Mouse (Mus musculus) midbrain, embryonic 12.5 days (tissue): ENCODE measurements around the gene Nt5c2. TPM values are rescaled to one million over a fixed set of nuclear protein-coding genes. Genes with fewer than 3 reads are reported as not detected.

ENCODE experiments used
- ATAC-seq: fragments of 200-750 bp; cut with Nextera tagmentation; 2 replicates; pipeline ENCODE4 v1.8.0; 2017; ENCODE audit warnings: low read depth, moderate TSS enrichment, moderate library complexity; ENCODE audit not compliant: low FRiP score
- H3K27ac ChIP-seq: fragments of 300-500 bp; sonication (generic); replicated peaks from 2 replicates; pipeline ENCODE4 v1.5.1; 2016; ENCODE audit warnings: mild to moderate bottlenecking
- H3K27me3 ChIP-seq: fragments of 300-500 bp; sonication (generic); 2 replicates; pipeline ENCODE4 v1.6.1; 2016; ENCODE audit warnings: mild to moderate bottlenecking
- H3K36me3 ChIP-seq: fragments of 300-500 bp; sonication (generic); 2 replicates; pipeline ENCODE4 v1.6.1; 2016
- H3K4me1 ChIP-seq: fragments of 300-500 bp; sonication (generic); 2 replicates; pipeline ENCODE4 v1.6.1; 2016
- H3K4me2 ChIP-seq: fragments of 300-500 bp; sonication (generic); replicated peaks from 2 replicates; pipeline ENCODE4 v1.6.1; 2016; ENCODE audit warnings: mild to moderate bottlenecking, moderate library complexity
- H3K4me3 ChIP-seq: fragments of 300-500 bp; sonication (generic); 2 replicates; pipeline ENCODE4 v1.5.1; 2016; ENCODE audit warnings: mild to moderate bottlenecking
- H3K9ac ChIP-seq: fragments of 300-500 bp; sonication (generic); replicated peaks from 2 replicates; pipeline ENCODE4 v1.6.1; 2016; ENCODE audit warnings: mild to moderate bottlenecking, moderate library complexity
- H3K9me3 ChIP-seq: fragments of 300-500 bp; sonication (generic); 2 replicates; pipeline ENCODE4 v1.6.1; 2016; ENCODE audit warnings: mild to moderate bottlenecking
- WGBS: fragments of 180-500 bp; shearing (Covaris S2); methylation state at CpG from one replicate; pipeline ENCODE4 v1.1.7; 2016; 5-methylcytosine and 5-hydroxymethylcytosine counted together
- polyA plus RNA-seq: library from polyadenylated mRNA; unstranded; fragments of >200 nt; fragmentation: Nextera tagmentation; extraction: Ambion mirVana; gene quantifications from 2 replicates; pipeline ENCODE4 v1.2.1, GENCODE M21; 2016

The Nt5c2 gene
- polyA plus RNA-seq, result 79.8 and 84.8 TPM in 2 replicates

- H3K9me3 ChIP-seq, result no peaks in the 10 kb centered on the region
- peak within 1 kb of the TSS; percentile 86 for H3K27ac ChIP-seq
- H3K4me3 ChIP-seq, result peak within 1 kb of the TSS; percentile 61
- no peaks in the 10 kb centered on the region for H3K36me3 ChIP-seq
- peaks cover 19% of the 10 kb centered on the region for H3K4me1 ChIP-seq
- WGBS, result under 1% methylated on average over 98 of the region's 124 CpGs
- H3K27me3 ChIP-seq, result peaks cover 55% of the 10 kb centered on the region
- ATAC-seq, result peak; percentile 72
- H3K4me2 ChIP-seq, result peak within 1 kb of the TSS; percentile 58
- H3K9ac ChIP-seq, result peak within 1 kb of the TSS; percentile 79
Observed at GRCm38 (mm10) chr19:47014447-47015381, at the start of gene Nt5c2, which contains the start of gene Ina. TSS of gene Nt5c2 (minus strand) at chr19:47015153. TSS of gene Ina (plus strand) at chr19:47014698.

- no peaks in the 10 kb centered on the region for H3K36me3 ChIP-seq
- H3K4me1 ChIP-seq, result no peaks in the 10 kb centered on the region
- WGBS, result 73% methylated on average over 1 of the region's 1 CpGs
- no peak for ATAC-seq
- no peak overlapping the region for H3K9ac ChIP-seq
- H3K27me3 ChIP-seq, result no peaks in the 10 kb centered on the region
- H3K4me2 ChIP-seq, result no peak overlapping the region
- H3K27ac ChIP-seq, result no peak overlapping the region
- no peaks in the 10 kb centered on the region for H3K9me3 ChIP-seq
- no peak overlapping the region for H3K4me3 ChIP-seq
Observed at GRCm38 (mm10) chr19:47057684-47058083, 42.7 kb upstream of the Nt5c2 start.

GRCm38 (mm10) chr19:47053471-47053870 lies 38.5 kb upstream of the Nt5c2 start:
- Histone ChIP-seq H3K27ac (no peak overlapping the region), H3K36me3 (no peaks in the 10 kb centered on the region), H3K4me3 (no peak overlapping the region), H3K4me2 (no peak overlapping the region), H3K9ac (no peak overlapping the region), H3K27me3 (no peaks in the 10 kb centered on the region), H3K9me3 (no peaks in the 10 kb centered on the region), H3K4me1 (peaks cover 18% of the 10 kb centered on the region)
- 87% methylated on average over 4 of the region's 4 CpGs for WGBS
- no peak for ATAC-seq

- no peak overlapping the region for H3K27ac ChIP-seq
- 82% methylated on average over 4 of the region's 4 CpGs for WGBS
- peaks cover 18% of the 10 kb centered on the region for H3K4me1 ChIP-seq
- no peak for ATAC-seq
- H3K4me2 ChIP-seq, result no peak overlapping the region
- no peak overlapping the region for H3K9ac ChIP-seq
- H3K9me3 ChIP-seq, result no peaks in the 10 kb centered on the region
- no peaks in the 10 kb centered on the region for H3K36me3 ChIP-seq
- H3K27me3 ChIP-seq, result no peaks in the 10 kb centered on the region
- no peak overlapping the region for H3K4me3 ChIP-seq
Observed at GRCm38 (mm10) chr19:47052927-47053326, 38.0 kb upstream of the Nt5c2 start.

GRCm38 (mm10) chr19:47050271-47051032 lies 35.5 kb upstream of the Nt5c2 start, which contains the start of gene Pcgf6:
TSS of gene Pcgf6 (minus strand) at chr19:47050906.
- peak within 1 kb of the TSS; percentile 90 for H3K9ac ChIP-seq
- under 1% methylated on average over 75 of the region's 75 CpGs for WGBS
- peak; percentile 89 for ATAC-seq
- H3K4me2 ChIP-seq, result peak within 1 kb of the TSS; percentile 70
- peak within 1 kb of the TSS; percentile 86 for H3K4me3 ChIP-seq
- H3K27me3 ChIP-seq, result no peaks in the 10 kb centered on the region
- peaks cover 18% of the 10 kb centered on the region for H3K4me1 ChIP-seq
- H3K9me3 ChIP-seq, result no peaks in the 10 kb centered on the region
- peaks cover 20% of the 10 kb centered on the region for H3K36me3 ChIP-seq
- H3K27ac ChIP-seq, result peak within 1 kb of the TSS; percentile 96

- H3K36me3 ChIP-seq, result peaks cover 24% of the 10 kb centered on the region
- ATAC-seq, result no peak
- no peaks in the 10 kb centered on the region for H3K9me3 ChIP-seq
- peak overlapping the region; percentile 96 for H3K27ac ChIP-seq
- peak overlapping the region; percentile 86 for H3K4me3 ChIP-seq
- 11% methylated on average over 7 of the region's 7 CpGs for whole genome bisulfite sequencing
- H3K9ac ChIP-seq, result peak overlapping the region; percentile 90
- H3K4me1 ChIP-seq, result peaks cover 18% of the 10 kb centered on the region
- H3K27me3 ChIP-seq, result no peaks in the 10 kb centered on the region
- H3K4me2 ChIP-seq, result peak overlapping the region; percentile 70
Observed at GRCm38 (mm10) chr19:47049840-47050239, 34.9 kb upstream of the Nt5c2 start.

- Histone ChIP-seq H3K9me3 (no peaks in the 10 kb centered on the region), H3K9ac (peak overlapping the region; percentile 90; the same call in 1 of the 2 replicates), H3K36me3 (peaks cover 25% of the 10 kb centered on the region), H3K4me2 (peak overlapping the region; percentile 70), H3K4me1 (peaks cover 18% of the 10 kb centered on the region), H3K27me3 (no peaks in the 10 kb centered on the region), H3K27ac (no peak overlapping the region), H3K4me3 (peak overlapping the region; percentile 86; the same call in 1 of the 2 replicates)
- WGBS, result 71% methylated on average over 4 of the region's 4 CpGs
- no peak for ATAC-seq
Observed at GRCm38 (mm10) chr19:47049061-47049460, 34.1 kb upstream of the Nt5c2 start.

- no peak overlapping the region for H3K27ac ChIP-seq
- H3K4me1 ChIP-seq, result peaks cover 18% of the 10 kb centered on the region
- no peak for ATAC-seq
- no peaks in the 10 kb centered on the region for H3K9me3 ChIP-seq
- peaks cover 27% of the 10 kb centered on the region for H3K36me3 ChIP-seq
- H3K4me2 ChIP-seq, result no peak overlapping the region
- H3K4me3 ChIP-seq, result no peak overlapping the region
- 84% methylated on average over 13 of the region's 13 CpGs for WGBS
- no peak overlapping the region for H3K9ac ChIP-seq
- H3K27me3 ChIP-seq, result no peaks in the 10 kb centered on the region
Observed at GRCm38 (mm10) chr19:47047236-47047833, 32.4 kb upstream of the Nt5c2 start.

GRCm38 (mm10) chr19:47046343-47046742 lies 31.4 kb upstream of the Nt5c2 start:
- Histone ChIP-seq H3K36me3 (peaks cover 27% of the 10 kb centered on the region), H3K4me2 (no peak overlapping the region), H3K4me1 (peaks cover 18% of the 10 kb centered on the region), H3K27ac (no peak overlapping the region), H3K27me3 (no peaks in the 10 kb centered on the region), H3K9me3 (no peaks in the 10 kb centered on the region), H3K9ac (no peak overlapping the region), H3K4me3 (no peak overlapping the region)
- no peak for ATAC-seq
- WGBS, result 100% methylated on average over 1 of the region's 1 CpGs

GRCm38 (mm10) chr19:47043608-47044007 lies 28.7 kb upstream of the Nt5c2 start:
- H3K27me3 ChIP-seq, result no peaks in the 10 kb centered on the region
- no peak overlapping the region for H3K9ac ChIP-seq
- no peaks in the 10 kb centered on the region for H3K9me3 ChIP-seq
- 92% methylated on average over 3 of the region's 3 CpGs for WGBS
- no peak for ATAC-seq
- H3K4me3 ChIP-seq, result no peak overlapping the region
- no peaks in the 10 kb centered on the region for H3K4me1 ChIP-seq
- peaks cover 50% of the 10 kb centered on the region for H3K36me3 ChIP-seq
- H3K4me2 ChIP-seq, result no peak overlapping the region
- no peak overlapping the region for H3K27ac ChIP-seq

GRCm38 (mm10) chr19:47040720-47041473 lies 25.9 kb upstream of the Nt5c2 start:
- no peaks in the 10 kb centered on the region for H3K4me1 ChIP-seq
- peaks cover 47% of the 10 kb centered on the region for H3K36me3 ChIP-seq
- WGBS, result 93% methylated on average over 3 of the region's 3 CpGs
- no peak for ATAC-seq
- no peak overlapping the region for H3K27ac ChIP-seq
- no peak overlapping the region for H3K9ac ChIP-seq
- no peak overlapping the region for H3K4me2 ChIP-seq
- no peaks in the 10 kb centered on the region for H3K27me3 ChIP-seq
- H3K9me3 ChIP-seq, result no peaks in the 10 kb centered on the region
- H3K4me3 ChIP-seq, result no peak overlapping the region
